Mouse (Mus musculus) spleen, embryonic (tissue): ENCODE measurements at regions not wholly inside any gene's neighbourhood (a gene's known extent, or its start where the extent isn't known, plus 50 kb on each side); places are given as distances from the start of the nearest gene placed in this dataset.

Experiments
- CTCF ChIA-PET: fragments of 350-600 bp; sonication (Branson Sonifier 250); formaldehyde crosslinking; loops from one replicate; lab custom pipeline; 2022; lab: Charles Lee

GRCm38 (mm10) chr1:136717830-136718517, 93.3 kb downstream of the Zfp281 start:
- CTCF ChIA-PET, result interaction anchor here (0.9 kb wide), 1 partner anchor 8 kb away, joined by 3 read pairs; no protein-coding TSS in a partner anchor

- CTCF ChIA-PET, result no interaction called here
Observed at GRCm38 (mm10) chr1:136723839-136724443, 99.2 kb downstream of the Zfp281 start.

GRCm38 (mm10) chr1:136725242-136725641, 100.5 kb downstream of the Zfp281 start:
- CTCF ChIA-PET, result interaction anchor here (0.5 to 0.6 kb wide), 2 partner anchors 30 to 50 kb away, joined by 3 read pairs; no protein-coding TSS in a partner anchor

- CTCF ChIA-PET, result interaction anchor here (0.6 to 1.2 kb wide), 3 partner anchors 9 to 1429 kb away, joined by 3 read pairs; no protein-coding TSS in a partner anchor
Observed at GRCm38 (mm10) chr1:136726145-136726935, 101.6 kb downstream of the Zfp281 start.

GRCm38 (mm10) chr1:136727868-136728631, 103.3 kb downstream of the Zfp281 start:
- CTCF ChIA-PET, result no interaction called here

- CTCF ChIA-PET, result no interaction called here
Observed at GRCm38 (mm10) chr1:136728632-136728944, 103.9 kb downstream of the Zfp281 start.

GRCm38 (mm10) chr1:136730638-136731037, 105.9 kb downstream of the Zfp281 start:
- CTCF ChIA-PET, result no interaction called here

- CTCF ChIA-PET, result interaction anchor here (0.7 kb wide), 1 partner anchor 1307 kb away, joined by 3 read pairs; no protein-coding TSS in a partner anchor
Observed at GRCm38 (mm10) chr1:136738030-136738429, 113.3 kb downstream of the Zfp281 start.

GRCm38 (mm10) chr1:136739486-136739885, 114.8 kb downstream of the Zfp281 start:
- CTCF ChIA-PET, result no interaction called here

- CTCF ChIA-PET, result no interaction called here
Observed at GRCm38 (mm10) chr1:136741061-136741460, 116.4 kb downstream of the Zfp281 start.

- CTCF ChIA-PET, result interaction anchor here (1.1 kb wide), 1 partner anchor 198 kb away, joined by 3 read pairs; no protein-coding TSS in a partner anchor
Observed at GRCm38 (mm10) chr1:136749188-136749587, 124.5 kb downstream of the Zfp281 start.

GRCm38 (mm10) chr1:136751464-136752191, 126.9 kb downstream of the Zfp281 start:
- CTCF ChIA-PET, result no interaction called here

- CTCF ChIA-PET, result interaction anchor here (0.7 kb wide), 1 partner anchor 1372 kb away, joined by 15 read pairs; no protein-coding TSS in a partner anchor
Observed at GRCm38 (mm10) chr1:136754286-136754685, 129.6 kb downstream of the Zfp281 start.

GRCm38 (mm10) chr1:136758730-136759129, 134.0 kb downstream of the Zfp281 start:
- CTCF ChIA-PET, result no interaction called here

- CTCF ChIA-PET, result no interaction called here
Observed at GRCm38 (mm10) chr1:136759164-136759563, 134.5 kb downstream of the Zfp281 start.

- CTCF ChIA-PET, result interaction anchor here (0.6 kb wide), 1 partner anchor 122 kb away, joined by 15 read pairs; no protein-coding TSS in a partner anchor
Observed at GRCm38 (mm10) chr1:136761467-136761866, 136.8 kb downstream of the Zfp281 start.

- CTCF ChIA-PET, result no interaction called here
Observed at GRCm38 (mm10) chr1:136768969-136769401, 144.3 kb downstream of the Zfp281 start.

GRCm38 (mm10) chr1:136773743-136774142, 149.0 kb downstream of the Zfp281 start:
- CTCF ChIA-PET, result interaction anchor here (0.5 kb wide), 1 partner anchor 14 kb away, joined by 3 read pairs; no protein-coding TSS in a partner anchor

GRCm38 (mm10) chr1:136776211-136776610, 151.5 kb downstream of the Zfp281 start:
- CTCF ChIA-PET, result no interaction called here

GRCm38 (mm10) chr1:136777263-136777980, 152.7 kb downstream of the Zfp281 start:
- CTCF ChIA-PET, result no interaction called here
